Mouse (Mus musculus): ENCODE measurements around the gene Adamts2.
A peak's percentile ranks its signal among the peaks of the same experiment; 100 is the strongest.

The Adamts2 gene

DNA sequence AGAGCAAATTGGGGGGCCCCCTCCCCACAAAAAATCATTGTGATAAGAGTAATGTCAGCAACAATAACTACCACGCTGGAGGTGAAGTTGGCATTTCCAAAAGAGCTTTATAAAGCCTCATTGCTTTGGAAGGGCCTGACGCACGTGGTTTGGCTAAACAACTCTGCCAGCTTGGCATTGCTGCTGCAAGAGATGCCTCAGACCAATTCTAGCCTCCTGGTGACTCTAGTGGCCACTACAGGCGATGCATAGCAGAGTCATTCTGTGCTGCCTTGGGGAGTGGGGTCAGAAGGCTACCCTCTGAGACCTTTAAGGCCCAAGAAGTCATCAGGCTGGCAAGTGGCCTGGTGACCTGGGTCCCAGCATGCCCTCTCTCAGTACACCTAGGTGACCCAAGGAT lies 132.2 kb downstream of the Adamts2 start:
- no peak for DNase-seq (ENCODE audit: low read depth, low spot score)

DNA sequence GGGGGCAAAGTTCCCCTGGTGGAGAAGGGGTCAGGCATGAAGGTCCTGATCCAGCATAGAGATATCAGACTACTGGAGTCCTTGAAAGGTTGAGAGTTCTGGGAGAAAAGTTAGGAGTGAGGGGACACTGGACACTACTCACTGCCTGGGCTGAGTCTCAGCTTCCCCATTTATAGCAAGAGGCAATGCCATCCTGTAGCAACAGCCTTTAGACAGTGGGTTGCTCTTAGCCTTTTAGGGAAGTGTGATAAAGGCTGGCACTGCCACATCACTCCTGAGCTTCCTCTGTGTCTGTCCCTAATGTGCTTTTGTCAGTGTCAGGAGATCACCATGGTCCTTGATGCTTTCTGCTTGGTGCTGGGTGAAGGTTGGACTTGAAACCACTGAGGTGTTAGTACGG lies 134.7 kb downstream of the Adamts2 start:
- DNase-seq (ENCODE audit: low read depth, low spot score): no peak

DNA sequence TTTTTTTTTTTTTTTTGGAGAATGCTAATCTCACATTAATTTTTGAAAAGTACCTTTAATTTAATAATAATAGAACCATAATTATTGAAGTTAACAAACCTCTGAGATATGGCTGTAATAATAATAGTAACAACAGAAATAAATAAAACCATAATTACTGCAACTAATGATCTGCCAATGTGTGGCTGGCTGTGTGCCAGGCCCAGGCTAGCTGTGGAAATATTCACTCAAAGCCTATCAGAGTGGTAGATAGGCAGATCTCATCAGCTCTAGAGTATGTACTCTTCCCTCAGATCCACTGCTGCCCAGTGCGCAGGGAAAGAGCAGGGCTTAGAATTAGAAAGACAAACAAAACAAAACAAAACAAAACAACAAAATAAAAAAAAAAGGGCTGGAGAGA lies 136.6 kb downstream of the Adamts2 start:
- no peak for DNase-seq (ENCODE audit: low read depth, low spot score)

DNA sequence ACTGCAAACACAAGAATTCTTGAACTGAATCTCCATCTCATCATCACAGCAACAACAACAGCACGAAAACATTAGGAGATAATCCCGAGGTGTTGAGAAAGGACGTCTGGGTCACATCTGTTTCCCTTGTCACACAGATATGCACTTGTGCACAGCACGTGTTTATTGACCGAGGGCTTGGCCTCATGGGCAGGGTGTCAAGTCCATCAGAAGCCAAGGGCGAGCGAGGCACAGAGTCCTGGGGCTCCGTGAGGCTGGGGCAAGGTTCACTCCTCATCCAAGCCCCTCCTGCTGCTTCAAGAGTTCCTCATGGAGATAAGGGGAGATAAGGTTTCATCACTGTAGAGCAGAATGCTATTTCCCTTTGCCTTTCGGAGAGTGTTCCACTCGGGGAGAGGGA lies 137.6 kb downstream of the Adamts2 start:
- no peak for DNase-seq (ENCODE audit: low read depth, low spot score)

DNA sequence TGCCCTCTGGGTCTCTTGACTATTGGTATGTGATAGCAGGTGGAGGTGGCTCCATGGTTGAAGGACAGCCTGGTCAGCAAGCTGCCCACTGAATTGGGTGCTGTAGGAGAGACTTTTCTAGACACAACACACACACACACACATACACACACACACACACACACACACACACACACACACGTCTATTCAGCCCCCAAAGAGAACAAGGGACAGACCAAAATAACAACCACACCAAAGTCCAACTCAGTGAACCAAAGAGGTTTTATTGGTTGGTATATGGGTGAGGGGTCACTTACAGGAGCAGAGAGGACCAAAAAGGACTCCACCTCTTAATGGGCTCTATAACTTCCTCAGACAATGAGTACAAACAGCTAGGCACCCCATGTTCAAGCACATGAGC lies 140.3 kb downstream of the Adamts2 start:
- no peak for DNase-seq (ENCODE audit: low read depth, low spot score)

DNA sequence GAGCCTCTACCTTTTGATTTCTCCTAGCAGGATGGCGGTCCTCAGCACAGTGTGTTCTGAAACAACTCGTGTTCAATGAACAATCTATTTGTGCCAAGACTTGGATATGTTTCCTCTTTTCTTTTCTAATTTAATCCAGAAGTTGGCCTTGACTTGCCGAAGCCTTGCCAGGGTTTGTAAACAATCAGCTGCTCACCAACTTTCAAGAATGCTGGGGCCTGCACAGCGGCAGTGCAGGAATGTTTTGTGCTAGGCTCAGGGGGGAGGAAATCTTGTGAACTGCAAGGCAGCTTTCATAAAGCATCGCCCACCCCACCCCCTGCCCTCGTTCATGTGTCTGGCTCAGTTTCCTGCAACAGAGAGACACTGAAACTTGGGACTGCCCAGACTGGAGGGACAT lies 143.1 kb downstream of the Adamts2 start:
- no peak for DNase-seq (ENCODE audit: low read depth, low spot score)

DNA sequence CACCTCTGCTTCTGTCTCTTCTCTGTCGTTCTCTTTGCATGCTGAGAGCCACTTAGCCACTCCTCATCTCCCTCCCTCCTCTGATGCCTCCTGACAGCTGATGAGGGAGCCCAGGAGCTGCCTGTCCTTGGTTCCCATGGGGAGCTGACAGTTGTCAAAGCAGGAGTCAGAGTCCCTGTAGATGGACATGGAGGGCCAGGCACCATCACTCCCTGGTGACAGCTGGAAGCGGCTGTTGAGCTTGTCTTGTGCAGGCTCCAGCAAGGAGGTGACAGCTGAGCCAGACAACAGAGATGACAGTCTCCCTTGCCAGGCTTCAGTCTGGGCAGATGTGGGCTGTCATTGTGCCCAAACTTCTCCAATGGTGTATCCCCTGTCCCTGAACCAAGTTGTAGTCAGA lies 144.6 kb downstream of the Adamts2 start:
- DNase-seq (ENCODE audit: low read depth, low spot score): no peak

DNA sequence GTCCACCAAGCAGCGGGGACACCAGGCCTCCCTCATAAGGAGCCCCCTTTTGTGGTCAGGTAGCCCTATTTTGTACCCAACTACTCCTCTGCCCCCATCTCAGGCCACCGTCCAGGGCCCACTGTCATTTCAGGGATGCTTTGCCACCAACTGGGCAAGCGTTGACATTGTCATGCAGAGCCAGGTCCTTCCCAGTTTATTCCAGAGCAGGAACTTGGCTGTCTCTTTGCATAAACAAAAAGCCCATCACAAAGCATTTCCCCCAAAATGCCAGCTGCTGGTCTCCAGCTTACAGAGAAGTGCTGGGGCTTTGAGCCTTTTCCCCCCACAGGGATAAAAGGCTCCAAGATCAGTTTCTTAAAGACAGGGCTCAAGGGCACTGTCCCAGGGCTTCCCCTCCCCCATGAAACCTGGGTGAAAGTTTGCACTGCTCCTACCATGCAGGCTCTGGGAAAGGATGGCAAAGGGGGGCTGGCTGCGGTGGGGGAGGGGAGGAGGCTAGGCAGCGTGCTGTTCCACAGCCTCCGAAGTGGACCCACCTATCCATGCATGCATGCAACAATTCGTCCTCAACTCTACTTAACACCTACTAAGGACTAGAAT lies 149.2 kb downstream of the Adamts2 start:
- DNase-seq (ENCODE audit: low read depth, low spot score): peak; percentile 20

DNA sequence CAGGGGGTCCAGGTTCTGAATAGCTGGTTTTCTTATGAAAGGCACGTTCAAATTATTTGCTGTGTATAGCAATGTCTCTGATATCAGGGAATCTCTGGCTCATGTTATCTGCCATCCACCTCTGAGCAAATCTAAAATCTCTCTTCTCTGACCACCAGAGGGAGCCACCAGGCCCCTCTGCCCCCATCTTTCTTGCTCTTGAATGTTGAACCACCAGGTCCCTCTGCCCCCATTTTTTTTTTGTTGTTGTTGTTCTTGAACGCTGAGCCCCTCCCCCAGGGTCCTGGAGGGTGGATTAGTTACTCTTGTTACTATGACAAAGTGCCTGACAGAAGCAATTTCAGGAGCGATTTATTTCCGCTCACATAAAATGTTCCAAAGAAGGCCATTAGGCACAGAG lies 155.9 kb downstream of the Adamts2 start:
- DNase-seq (ENCODE audit: low read depth, low spot score): peak; percentile 82

DNA sequence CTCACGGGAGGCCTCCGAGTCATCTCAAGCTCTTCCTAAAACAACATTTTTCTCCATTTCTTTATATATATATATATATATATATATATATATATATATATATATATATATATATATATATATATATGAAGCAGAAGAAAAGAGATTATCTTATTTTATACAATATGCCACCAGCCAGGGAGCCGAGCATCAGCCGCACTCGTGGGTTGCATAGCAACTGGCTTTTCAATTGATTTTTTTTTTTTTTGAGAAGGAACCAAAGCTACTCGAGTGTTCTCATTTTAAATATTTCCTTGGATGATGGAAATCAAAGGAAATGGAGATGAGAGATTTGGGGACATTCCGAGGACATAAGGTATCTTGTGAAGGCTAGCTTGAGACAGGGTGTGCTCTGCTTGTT lies 164.6 kb downstream of the Adamts2 start:
- DNase-seq (ENCODE audit: low read depth, low spot score): no peak

DNA sequence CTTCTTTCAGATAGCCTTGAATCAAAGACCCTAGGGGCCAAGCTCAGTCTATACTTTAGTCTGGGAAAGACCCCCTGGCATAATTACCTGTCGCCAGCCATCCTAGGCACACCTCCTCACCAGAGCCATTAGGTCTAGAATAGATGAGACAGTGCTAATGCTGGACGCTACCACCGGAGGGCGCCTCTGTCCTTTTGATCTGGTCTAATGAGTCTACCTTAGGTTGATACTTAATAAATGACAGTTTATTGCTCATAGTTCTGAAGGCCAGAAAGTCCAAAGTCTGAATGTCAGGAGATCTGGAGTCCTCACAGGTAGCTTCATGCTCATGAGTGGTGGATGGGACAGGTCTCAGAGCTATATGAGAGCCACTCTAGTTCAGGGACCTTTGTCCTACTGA lies 165.2 kb downstream of the Adamts2 start:
- peak; percentile 63 for DNase-seq (ENCODE audit: low read depth, low spot score)

DNA sequence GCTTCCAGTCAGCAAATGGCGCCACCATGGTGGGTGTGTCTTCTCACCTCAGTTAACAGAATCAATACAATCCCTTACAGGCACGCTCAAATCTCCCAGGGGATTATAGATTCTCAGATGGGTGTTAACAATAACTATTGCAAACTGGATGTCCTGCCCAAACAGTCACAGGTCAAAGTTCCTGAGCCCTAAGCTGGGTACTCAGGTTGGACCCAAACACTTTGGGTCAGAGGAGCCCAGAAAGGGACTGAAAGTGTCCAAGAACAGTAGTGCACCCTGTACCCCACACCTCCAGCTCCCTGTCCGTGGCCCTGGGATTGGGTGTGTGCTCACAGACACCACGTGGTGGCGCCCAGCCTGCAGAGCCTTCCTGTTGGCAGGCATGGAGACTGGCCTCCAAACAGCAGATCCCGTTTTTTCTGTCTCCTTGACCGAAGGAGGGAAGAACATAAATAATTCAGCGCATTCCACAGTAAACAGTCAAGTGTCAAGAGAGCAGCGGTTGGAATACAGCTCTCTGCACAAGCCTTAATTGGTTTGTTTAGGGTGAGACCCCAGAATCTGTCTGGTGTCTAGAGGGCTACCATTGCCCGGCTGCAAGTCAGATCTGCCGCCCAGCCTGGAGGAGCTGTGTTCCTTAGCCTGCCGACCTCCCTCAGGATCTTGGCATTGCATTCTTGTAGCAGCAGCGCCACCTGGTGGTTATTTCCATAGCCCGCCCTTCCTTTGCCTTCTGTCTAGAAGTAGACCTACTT lies 167.3 kb downstream of the Adamts2 start:
- DNase-seq (ENCODE audit: low read depth, low spot score): peak; percentile 93

DNA sequence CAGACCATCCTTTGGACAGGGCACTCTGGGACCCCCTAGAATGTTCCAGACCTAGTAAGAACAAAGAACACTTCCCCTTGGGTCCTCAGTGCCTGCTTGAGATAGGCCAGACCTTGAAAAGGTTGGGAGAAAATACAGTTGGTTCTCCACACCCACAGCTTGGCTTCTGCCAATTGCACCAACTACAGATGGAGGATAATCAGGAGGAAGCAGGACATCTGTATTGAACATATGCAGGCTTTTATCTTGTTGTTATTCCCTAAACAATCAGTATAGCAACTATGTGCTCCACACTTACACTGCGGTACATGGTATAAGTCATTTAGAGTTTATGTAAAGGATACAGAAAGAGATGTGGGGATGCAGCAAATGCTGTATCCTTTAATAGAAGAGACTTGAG lies 169.1 kb downstream of the Adamts2 start:
- no peak for DNase-seq (ENCODE audit: low read depth, low spot score)

DNA sequence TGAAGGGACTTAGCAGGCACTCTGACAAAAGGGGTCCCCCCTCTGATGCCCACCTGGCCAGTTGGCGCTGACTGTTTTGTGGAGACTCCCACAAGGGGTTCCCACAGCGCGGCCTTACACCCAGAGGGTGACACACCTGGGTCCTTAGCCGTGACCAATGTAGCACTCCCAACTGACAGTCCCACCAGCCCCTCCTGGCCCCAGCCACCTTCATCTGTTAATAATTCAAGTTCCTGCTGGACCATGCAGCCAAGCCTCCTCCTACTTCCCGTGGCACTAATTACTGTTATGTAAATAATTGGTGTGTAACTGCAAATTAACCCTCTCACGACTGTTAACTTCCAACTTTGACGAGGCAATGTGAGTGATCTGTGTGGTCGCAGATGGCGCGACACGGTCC lies 195.8 kb downstream of the Adamts2 start:
- no peak for DNase-seq (ENCODE audit: low read depth, low spot score)

DNA sequence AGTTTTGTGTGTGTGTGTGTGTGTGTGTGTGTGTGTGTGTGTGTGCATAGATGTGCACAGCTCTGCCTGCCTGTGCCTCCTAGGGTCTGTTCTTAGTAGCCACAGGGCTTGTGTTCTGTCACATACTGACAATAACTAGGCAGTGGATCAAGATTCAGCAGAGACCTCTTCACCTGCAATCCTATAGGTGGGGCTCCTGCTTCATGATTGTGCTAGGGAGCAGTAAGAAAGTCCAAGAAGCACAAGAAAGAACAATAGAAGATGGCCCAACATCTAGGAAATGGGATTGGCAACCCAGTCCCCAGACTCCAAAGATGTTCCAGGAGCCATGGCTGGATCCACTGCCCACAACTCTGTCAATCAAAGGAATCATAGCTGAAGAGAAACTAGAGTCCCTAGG lies 197.0 kb downstream of the Adamts2 start:
- no peak for DNase-seq (ENCODE audit: low read depth, low spot score)

DNA sequence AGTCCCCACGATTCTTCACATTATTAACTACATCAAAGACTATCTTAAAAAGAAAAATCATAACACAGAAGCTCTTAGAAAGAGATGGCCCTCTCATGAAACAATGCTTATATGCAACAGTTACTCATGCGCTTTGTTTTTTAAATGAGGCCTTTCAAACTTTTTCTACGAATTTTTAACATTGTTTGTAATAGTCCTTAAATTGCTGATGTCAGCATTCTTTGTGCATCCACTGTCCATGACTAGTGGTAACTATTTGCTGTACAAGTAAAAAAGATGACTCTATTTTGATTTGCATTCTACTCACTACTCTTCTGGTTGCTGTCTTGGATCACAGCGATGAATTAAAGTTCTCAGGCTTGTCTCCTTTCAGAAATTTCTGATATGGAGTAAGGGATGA lies 212.3 kb downstream of the Adamts2 start:
- DNase-seq (ENCODE audit: low read depth, low spot score): no peak

DNA sequence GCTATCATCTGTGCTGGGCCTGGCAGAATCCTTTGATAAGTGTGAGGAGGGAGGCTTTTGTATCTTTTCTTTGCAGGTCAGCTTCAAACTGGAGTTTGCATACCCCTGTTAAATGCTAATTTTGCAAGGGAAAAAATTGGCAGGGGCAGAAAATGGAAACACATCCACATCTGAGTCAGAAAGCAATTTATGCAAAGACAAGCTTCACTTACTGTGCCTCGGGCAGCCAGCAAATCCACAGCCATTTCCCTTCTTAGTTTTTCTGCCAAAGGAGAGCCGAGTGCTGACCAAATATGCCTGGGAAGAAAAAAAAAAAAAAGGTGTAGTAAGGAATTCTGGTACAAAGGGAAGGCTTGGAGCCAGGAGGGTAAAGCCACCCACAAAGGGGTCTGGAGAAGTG lies 224.3 kb downstream of the Adamts2 start:
- no peak for DNase-seq (ENCODE audit: low read depth, low spot score)

DNA sequence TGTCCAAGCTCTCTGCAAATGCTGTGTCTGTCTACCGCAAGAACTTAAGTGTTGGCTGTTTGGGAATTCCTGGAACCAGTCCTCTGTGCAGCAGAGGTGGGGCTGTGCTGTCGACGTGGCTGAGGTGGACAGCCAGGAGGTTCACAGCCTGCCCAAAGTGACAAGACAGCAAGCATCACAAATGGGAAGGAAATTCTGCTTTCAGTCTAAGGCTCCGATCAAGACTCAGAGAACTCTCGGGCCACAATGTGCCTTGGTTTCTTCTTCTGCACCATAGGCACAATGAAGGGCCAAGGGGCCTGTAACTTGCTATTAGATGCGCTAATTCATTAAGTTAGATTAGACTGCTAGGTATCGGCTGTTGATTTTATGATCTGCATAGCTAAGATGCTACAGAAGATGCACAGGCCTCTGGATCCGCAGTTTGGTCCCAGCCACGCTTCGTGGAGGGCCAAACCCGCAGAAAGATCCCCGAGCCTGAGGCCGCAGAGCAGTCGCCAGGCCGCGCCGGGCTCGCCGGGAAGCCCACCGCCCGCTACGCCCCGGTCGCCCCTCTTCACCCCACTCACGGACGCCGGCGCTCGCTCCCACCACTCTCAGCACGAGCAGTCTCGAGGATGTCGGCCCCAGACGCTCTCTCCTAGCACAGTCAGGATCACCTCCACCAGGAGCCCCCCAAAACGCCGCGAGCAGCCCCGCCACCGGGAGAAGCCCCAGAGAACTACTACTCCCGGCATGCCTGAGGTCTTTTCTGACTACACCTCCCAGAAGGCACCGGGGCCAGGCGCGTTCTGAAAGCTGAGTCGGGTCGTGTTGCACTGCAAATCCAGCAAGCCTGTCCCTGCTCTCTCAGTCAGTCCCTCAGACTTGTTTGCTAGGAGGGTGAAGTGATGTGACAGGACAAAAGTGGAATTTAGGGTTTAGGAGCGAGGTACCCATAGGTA lies 225.4 kb downstream of the Adamts2 start, which contains the start of gene Zfp354c:
Gene Zfp354c (minus strand): TSS at position 715 of the 944 bp plus-strand sequence.
- peak; percentile 85 for DNase-seq (ENCODE audit: low read depth, low spot score)

DNA sequence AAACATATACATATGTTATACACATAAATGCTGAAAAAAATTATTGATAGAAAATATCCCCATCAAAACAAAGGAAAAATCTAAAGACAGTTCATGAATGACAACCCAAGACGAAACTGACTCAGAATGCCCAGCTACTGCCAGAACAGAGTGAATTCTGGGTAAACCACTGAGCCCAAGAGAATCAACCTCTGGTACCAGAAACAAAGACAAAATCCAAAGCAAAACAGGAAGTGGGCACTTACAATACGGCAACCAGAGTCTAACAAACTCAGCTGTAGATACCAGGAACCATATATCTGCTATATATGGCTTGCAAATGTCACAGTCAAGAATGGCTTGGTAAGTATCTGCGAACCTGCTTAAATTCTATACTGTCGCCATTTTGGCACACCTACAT lies 233.8 kb downstream of the Adamts2 start:
- DNase-seq (ENCODE audit: low read depth, low spot score): no peak

DNA sequence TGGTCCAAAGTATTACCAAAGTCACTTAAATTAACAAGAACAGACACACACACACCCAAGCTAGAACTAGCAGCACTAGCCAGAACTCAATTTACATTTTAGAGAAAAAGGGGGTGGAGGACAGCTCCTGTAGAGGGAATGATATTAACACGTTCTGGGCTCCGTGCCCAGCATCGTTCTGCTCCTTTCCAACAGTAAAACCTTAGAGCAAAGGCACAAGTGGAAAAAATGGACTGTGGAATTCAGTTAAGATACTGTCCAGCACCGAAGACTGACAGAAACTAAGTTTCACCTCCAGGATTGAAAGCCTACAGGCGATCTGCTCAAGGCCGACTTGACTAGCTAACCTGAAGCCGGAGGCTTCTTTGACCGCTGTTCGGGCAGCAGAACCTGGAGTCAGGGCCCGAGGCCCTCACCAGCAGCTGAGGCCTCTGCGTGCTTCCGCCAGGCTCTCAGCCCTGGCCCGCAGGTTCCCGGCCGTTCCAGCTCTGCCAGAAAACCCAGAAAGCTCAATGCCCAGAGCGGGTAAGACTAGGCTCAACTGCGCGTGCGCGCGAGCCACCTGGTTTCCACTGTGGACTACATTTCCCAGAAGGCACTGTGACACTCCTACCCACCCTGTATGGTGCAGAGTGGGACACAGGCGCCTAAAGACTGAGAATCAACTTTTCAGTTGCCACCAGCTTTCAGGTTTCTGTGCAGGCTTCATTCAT lies 239.3 kb downstream of the Adamts2 start, which contains the start of gene Zfp879:
Gene Zfp879 (minus strand): TSS at position 530 of the 713 bp plus-strand sequence.
- DNase-seq (ENCODE audit: low read depth, low spot score): peak; percentile 95

DNA sequence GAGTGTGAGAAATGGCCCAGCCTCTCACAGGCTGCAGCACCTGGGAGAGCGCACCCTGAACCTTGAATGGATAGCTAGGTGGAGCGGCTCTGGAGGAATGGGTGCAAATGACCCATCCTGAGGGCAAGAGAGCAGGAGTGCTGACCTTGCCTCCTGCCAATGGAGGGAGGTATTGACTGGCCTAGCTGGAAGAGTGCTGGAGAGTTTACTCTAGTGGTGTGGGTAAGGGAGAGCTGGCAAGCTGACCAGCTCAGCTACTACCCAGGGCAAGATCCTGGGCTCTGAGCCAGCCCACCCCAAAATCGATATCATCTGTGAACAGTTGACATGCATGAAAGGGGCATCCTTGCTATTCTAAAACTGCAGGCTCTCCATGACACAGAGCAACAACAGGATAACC lies 244.1 kb downstream of the Adamts2 start:
- DNase-seq (ENCODE audit: low read depth, low spot score): no peak

DNA sequence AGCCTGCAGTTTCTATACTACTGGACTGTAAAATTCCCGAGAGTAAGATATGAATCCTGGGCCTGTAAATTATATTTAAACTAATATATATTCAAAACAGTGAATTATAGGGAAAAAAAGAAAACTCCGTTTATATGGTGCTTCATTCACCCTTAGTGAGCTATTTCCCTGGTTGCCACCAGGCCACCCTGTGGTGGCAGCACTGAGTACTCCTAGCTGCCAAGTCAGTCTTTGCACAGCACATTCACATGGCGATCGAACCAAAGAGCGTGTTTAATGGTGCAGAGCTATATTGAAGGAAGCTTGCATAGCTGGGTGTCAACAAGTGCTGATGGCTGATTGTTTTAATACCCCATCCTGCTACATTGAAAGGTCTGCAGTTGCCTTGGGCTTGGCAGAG lies 245.2 kb downstream of the Adamts2 start:
- peak; percentile 55 for DNase-seq (ENCODE audit: low read depth, low spot score)
